Mouse (Mus musculus): ENCODE measurements at regions not wholly inside any gene's neighbourhood (a gene's known extent, or its start where the extent isn't known, plus 50 kb on each side); places are given as distances from the start of the nearest gene placed in this dataset. TPM values are rescaled to one million over a fixed set of nuclear protein-coding genes. Genes with fewer than 3 reads are reported as not detected.

DNA sequence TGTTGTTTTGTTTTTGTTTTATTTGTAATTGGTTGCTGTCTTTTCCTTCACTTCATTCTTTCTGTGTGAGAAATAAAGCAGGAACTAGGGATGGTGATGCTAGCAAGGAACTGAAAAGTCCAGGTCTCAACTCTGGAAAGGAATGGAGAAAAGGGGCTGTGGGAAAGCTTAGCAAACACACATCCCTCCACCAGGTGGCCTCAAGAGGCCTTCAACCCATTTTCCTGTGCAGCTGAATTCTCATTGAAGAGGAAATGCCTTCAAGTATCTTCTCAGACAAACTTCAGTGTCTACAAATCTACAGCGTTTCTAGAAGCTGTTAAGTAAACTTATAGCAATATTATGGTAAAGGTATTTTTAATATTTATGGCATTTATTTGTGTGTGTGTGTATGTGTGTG, 487.4 kb upstream of the Ddx18 start:
- Histone ChIP-seq H3K27me3 (no peaks in the 10 kb centered on the region), H3K4me3 (replicated peaks) (no peak overlapping the region), H3K4me1 (replicated peaks) (no peaks in the 10 kb centered on the region), H3K9me3 (no peaks in the 10 kb centered on the region), H3K9ac (replicated peaks) (no peak overlapping the region), H3K27ac (no peak overlapping the region), H3K4me2 (replicated peaks) (no peak overlapping the region), H3K36me3 (no peaks in the 10 kb centered on the region)
- ATAC-seq, result no peak
- 90% methylated on average over 1 of the region's 1 CpGs for WGBS

DNA sequence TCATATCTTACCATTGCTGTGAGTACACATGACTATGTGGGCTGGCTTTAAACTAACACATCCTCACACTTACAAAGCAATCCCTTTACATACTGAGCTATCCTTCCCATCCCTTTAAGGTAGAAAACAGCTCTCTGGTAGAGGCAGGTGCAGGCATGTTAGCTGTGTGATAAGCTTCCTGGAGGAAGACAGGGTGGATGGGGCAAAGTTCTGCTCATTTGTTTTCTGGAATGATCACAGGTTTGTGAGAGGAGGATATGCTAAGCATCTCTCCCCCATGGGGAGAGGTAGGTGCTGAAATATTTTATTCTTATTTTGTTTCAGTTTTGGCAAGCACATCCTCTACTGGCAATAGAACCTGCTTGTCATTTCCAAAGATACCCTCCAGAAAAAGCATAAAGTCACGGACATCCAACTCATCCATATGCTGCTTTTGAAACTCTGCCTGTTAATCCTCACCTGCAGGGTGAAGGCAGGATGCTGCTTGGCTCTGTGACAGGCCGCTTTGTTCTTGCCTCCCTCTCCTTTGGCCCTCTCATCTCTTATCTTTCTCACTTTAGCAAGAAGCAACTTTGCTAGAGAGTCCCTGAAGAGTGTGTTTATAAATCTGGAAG, 480.4 kb upstream of the Ddx18 start:
- 74% methylated on average over 2 of the region's 2 CpGs for WGBS
- Histone ChIP-seq H3K9me3 (no peaks in the 10 kb centered on the region), H3K4me1 (replicated peaks) (no peaks in the 10 kb centered on the region), H3K9ac (replicated peaks) (no peak overlapping the region), H3K4me3 (replicated peaks) (no peak overlapping the region), H3K36me3 (no peaks in the 10 kb centered on the region), H3K27me3 (no peaks in the 10 kb centered on the region), H3K27ac (no peak overlapping the region), H3K4me2 (replicated peaks) (no peak overlapping the region)
- no peak for ATAC-seq

DNA sequence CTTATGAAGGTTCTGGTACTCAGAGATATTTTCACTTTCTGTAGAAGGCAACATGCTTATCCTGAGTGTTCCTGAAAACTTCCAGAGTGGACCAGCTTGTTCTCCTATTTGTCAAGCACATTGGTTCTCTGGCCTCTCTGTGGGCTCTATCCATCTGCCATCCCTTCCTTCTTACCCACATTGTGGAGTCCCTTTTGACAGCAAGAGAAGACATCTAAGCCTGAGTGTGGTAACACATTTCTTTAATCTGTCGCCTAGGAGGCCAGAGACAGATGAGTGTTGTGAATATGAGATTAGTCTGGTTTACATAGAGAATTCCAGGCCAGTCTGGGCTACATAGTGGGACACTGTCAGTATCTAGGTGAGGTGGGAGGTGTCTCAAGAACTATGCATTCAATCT, 476.1 kb upstream of the Ddx18 start:
- ATAC-seq, result no peak
- H3K36me3 ChIP-seq, result no peaks in the 10 kb centered on the region
- H3K4me2 ChIP-seq (replicated peaks), result no peak overlapping the region
- no peak overlapping the region for H3K9ac ChIP-seq (replicated peaks)
- WGBS, result 84% methylated on average over 1 of the region's 1 CpGs
- H3K4me1 ChIP-seq (replicated peaks), result no peaks in the 10 kb centered on the region
- no peak overlapping the region for H3K4me3 ChIP-seq (replicated peaks)
- no peak overlapping the region for H3K27ac ChIP-seq
- H3K27me3 ChIP-seq, result no peaks in the 10 kb centered on the region
- H3K9me3 ChIP-seq, result no peaks in the 10 kb centered on the region

DNA sequence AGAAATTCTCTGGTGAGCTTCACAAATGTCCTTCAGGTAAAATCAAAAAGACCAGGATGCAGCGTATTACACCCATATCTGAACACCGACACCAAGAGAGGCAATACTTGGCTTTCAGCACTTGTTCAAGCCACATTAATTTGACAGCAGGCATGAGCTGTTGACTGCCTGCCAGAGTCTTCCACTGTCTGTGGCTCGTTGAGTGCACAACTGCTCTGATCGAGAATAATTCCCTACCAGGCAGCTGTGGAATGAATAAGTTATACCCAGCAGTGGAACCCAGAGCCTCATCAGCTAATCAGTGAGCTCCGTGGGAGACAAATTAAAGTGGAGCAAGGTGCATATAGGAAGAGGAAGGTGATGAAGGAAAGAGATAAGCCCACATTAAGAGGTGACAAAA, 475.3 kb upstream of the Ddx18 start:
- no peaks in the 10 kb centered on the region for H3K27me3 ChIP-seq
- H3K9ac ChIP-seq (replicated peaks), result no peak overlapping the region
- 82% methylated on average over 5 of the region's 5 CpGs for WGBS
- H3K9me3 ChIP-seq, result no peaks in the 10 kb centered on the region
- H3K4me1 ChIP-seq (replicated peaks), result no peaks in the 10 kb centered on the region
- H3K4me2 ChIP-seq (replicated peaks), result no peak overlapping the region
- no peak overlapping the region for H3K4me3 ChIP-seq (replicated peaks)
- no peak for ATAC-seq
- H3K27ac ChIP-seq, result no peak overlapping the region
- H3K36me3 ChIP-seq, result no peaks in the 10 kb centered on the region

DNA sequence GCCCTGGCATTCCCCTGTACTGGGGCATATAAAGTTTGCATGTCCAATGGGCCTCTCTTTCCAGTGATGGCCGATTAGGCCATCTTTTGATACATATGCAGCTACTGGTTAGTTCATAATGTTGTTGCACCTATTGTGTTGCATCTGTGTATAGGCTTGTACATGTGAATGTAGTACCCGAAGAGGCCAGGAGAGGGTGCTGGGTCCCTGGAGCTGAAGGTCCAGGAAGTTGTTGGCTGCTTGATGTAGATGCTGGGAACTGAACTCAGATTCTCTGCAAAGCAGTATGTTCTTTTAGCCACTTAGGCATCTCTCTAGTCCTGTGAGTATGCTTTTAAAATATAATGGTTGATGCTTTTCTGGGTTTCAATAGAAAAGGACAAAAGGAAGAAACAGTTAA, 440.0 kb upstream of the Ddx18 start:
- Histone ChIP-seq H3K4me1 (replicated peaks) (no peaks in the 10 kb centered on the region), H3K27me3 (no peaks in the 10 kb centered on the region), H3K9ac (replicated peaks) (no peak overlapping the region), H3K27ac (no peak overlapping the region), H3K36me3 (no peaks in the 10 kb centered on the region), H3K9me3 (no peaks in the 10 kb centered on the region), H3K4me2 (replicated peaks) (no peak overlapping the region), H3K4me3 (replicated peaks) (no peak overlapping the region)
- 91% methylated on average over 2 of the region's 2 CpGs for WGBS
- ATAC-seq, result no peak

DNA sequence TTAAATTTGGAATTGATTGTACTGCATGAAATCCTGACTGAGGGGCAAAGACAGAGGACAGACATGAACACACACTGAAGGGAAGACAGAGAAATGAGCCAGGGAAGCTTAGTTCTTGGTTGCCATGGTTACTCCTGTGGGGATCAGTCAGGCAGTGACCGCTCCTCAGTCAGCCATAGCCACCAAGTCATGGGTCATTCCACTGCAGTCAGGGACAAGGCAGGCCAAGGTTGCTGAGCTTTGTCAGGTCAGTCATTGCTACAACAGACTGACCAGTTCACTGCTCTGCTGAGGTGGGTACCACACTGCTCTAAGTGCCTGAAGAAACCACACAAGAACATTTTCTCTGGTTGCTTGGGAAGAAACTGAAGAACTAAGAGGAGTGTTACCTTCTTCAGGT, 428.7 kb upstream of the Ddx18 start:
- no peak overlapping the region for H3K9ac ChIP-seq (replicated peaks)
- H3K4me1 ChIP-seq (replicated peaks), result no peaks in the 10 kb centered on the region
- H3K9me3 ChIP-seq, result no peaks in the 10 kb centered on the region
- H3K27me3 ChIP-seq, result no peaks in the 10 kb centered on the region
- 31% methylated on average over 1 of the region's 1 CpGs for WGBS
- H3K36me3 ChIP-seq, result no peaks in the 10 kb centered on the region
- H3K4me3 ChIP-seq (replicated peaks), result no peak overlapping the region
- ATAC-seq, result no peak
- no peak overlapping the region for H3K4me2 ChIP-seq (replicated peaks)
- H3K27ac ChIP-seq, result no peak overlapping the region

DNA sequence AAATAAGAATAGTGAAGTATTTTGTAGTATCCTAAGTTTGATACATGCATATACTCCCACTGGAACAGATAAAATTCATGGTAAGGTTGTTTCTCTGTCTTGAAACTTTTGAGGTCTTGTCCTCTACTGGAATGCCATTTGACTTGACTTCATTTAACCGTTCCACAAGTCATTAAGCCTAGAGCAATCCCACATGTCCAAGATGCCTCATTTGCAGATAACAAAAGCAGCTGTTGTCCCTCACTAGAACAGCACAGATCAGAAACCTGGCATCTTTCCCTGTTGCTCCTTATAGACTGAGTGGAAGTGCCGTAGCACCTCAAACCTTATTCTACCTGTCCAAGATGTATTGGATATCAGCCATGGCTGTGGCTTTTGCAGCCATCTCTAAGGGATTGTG, 422.9 kb upstream of the Ddx18 start:
- Histone ChIP-seq H3K27ac (no peak overlapping the region), H3K9me3 (no peaks in the 10 kb centered on the region), H3K4me3 (replicated peaks) (no peak overlapping the region), H3K9ac (replicated peaks) (no peak overlapping the region), H3K4me2 (replicated peaks) (no peak overlapping the region), H3K4me1 (replicated peaks) (no peaks in the 10 kb centered on the region), H3K27me3 (no peaks in the 10 kb centered on the region), H3K36me3 (no peaks in the 10 kb centered on the region)
- ATAC-seq, result no peak
- 93% methylated on average over 2 of the region's 2 CpGs for WGBS

DNA sequence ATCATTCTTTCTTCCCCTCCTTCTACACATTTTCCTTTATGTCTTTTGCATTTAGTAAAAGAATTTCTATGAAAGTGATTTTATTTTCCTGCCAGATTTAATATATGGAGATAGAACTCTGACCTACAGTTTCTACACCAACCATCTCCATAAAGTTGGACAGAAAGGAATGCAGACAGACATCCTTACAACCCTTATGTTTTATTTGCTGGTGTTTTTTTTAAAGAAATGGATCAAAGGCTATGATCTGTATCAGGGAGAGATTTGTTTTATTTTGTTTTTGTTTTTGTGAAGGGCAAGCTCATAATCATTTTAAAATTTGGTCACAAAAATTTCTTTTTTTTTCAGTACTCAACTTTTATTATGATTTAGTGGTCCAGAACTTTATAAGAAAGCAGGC, 391.2 kb upstream of the Ddx18 start:
- H3K36me3 ChIP-seq, result no peaks in the 10 kb centered on the region
- no peaks in the 10 kb centered on the region for H3K27me3 ChIP-seq
- no peak overlapping the region for H3K4me2 ChIP-seq (replicated peaks)
- no peaks in the 10 kb centered on the region for H3K4me1 ChIP-seq (replicated peaks)
- H3K27ac ChIP-seq, result no peak overlapping the region
- no peak overlapping the region for H3K9ac ChIP-seq (replicated peaks)
- H3K4me3 ChIP-seq (replicated peaks), result no peak overlapping the region
- no peak for ATAC-seq
- H3K9me3 ChIP-seq, result no peaks in the 10 kb centered on the region

DNA sequence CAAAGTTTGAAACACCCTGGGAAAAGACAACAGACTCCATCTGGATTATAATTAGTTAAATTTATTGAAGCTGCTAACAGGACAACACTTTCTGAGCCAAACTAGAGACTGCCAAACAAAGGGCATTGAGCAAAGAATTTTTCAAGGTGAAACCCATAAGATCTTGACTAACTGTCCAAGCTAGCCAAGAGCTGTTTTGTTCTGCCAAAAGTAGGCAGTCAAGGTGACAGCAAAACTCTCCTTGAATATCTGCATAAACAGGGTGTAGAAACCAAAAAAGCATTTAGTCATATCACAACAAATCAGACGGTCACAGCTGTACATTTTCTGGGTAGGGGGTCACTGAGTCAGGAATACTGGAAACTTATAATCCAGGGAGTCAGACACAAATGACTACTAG, 368.1 kb upstream of the Ddx18 start:
- H3K27ac ChIP-seq, result no peak overlapping the region
- no peaks in the 10 kb centered on the region for H3K27me3 ChIP-seq
- no peak overlapping the region for H3K9ac ChIP-seq (replicated peaks)
- no peak overlapping the region for H3K4me3 ChIP-seq (replicated peaks)
- H3K4me1 ChIP-seq (replicated peaks), result no peaks in the 10 kb centered on the region
- WGBS, result 91% methylated on average over 1 of the region's 1 CpGs
- no peaks in the 10 kb centered on the region for H3K9me3 ChIP-seq
- no peak for ATAC-seq
- no peak overlapping the region for H3K4me2 ChIP-seq (replicated peaks)
- H3K36me3 ChIP-seq, result no peaks in the 10 kb centered on the region

Small RNA genes in the stretch of these regions (microRNA-seq; reads per million reads assigned to microRNA genes)
- not detected for gene Gm26472
